ENCODE assay signal across 9 mouse cellular contexts in the genomic region with DNA sequence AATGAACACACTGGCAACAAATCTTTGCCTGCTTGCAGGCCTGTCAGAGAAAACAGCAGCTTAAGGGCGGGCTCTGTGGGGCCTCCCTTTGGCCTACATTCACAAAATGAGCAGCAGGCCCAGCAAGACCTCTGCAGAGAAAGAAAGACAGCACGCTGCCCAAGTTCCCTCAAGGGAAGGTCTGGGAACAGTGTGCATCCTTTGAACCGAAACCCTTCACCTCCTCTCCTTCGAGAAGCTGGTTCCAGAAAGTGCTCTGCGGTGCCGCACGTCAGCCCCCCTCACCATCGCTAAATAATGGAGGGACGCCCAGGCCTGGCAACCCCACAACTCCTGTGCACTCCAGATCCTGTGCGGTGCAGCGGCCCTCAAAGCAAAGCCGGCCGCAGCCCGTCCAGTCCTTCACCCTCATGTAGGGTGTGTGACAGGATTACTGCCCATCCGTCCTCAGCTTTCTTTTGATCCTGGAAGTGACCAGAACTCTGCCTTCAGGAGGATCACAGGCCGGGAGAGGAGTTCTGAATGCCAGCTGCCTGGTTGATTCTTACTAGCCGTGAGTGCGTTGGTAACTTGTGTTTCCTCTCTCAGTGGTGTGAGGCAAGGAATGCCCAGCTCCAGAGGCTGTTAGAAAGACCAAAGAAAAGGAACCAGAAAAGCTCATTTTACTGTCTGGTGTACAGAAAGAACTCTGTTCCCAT. TPM values are rescaled to one million over a fixed set of nuclear protein-coding genes. Genes with fewer than 3 reads are reported as not detected.
DNase-seq lines count a peak whose midpoint lies in the region; ATAC-seq and TF ChIP-seq lines count a peak whose summit lies in the region.
"Had no signal": no experiment of that assay in that cellular context is flagged by ENCODE, and none has a peak within 500 bp of the region (broad histone marks: within the 10 kb centered on the region; RNA-seq: fewer than 3 reads in every experiment).

No protein-coding gene starts in this region.

- no peak; the same call in 1 of the 2 replicates for ATAC-seq in kidney, embryonic 15.5 days (replicated peaks; ENCODE audit: low FRiP score)
- peak; percentile 57; the same call in 1 of the 2 replicates for ATAC-seq in forebrain, embryonic 13.5 days
- ATAC-seq in midbrain, embryonic 13.5 days, result no peak
- ATAC-seq: Patski had no signal

- no peak overlapping the region for H3K4me2 ChIP-seq in kidney, embryonic 15.5 days
- H3K4me2 ChIP-seq in forebrain, embryonic 13.5 days, result no peak overlapping the region
- H3K4me2 ChIP-seq in midbrain, embryonic 13.5 days (replicated peaks), result no peak overlapping the region

- peaks cover 28% of the 10 kb centered on the region for H3K4me1 ChIP-seq in kidney, embryonic 15.5 days
- peaks cover 9% of the 10 kb centered on the region for H3K4me1 ChIP-seq in forebrain, embryonic 13.5 days
- H3K4me1 ChIP-seq in midbrain, embryonic 13.5 days (replicated peaks), result peaks cover 7% of the 10 kb centered on the region; the same call in 1 of the 2 replicates

- H3K27me3 ChIP-seq in kidney, embryonic 15.5 days, result no peaks in the 10 kb centered on the region
- H3K27me3 ChIP-seq in forebrain, embryonic 13.5 days, result no peaks in the 10 kb centered on the region
- H3K27me3 ChIP-seq in midbrain, embryonic 13.5 days, result no peaks in the 10 kb centered on the region
- H3K27me3 ChIP-seq: Patski had no signal

- H3K27ac ChIP-seq in kidney, embryonic 15.5 days, result peak overlapping the region; percentile 9; the same call in 1 of the 2 replicates
- no peak overlapping the region for H3K27ac ChIP-seq in forebrain, embryonic 13.5 days
- H3K27ac ChIP-seq in midbrain, embryonic 13.5 days, result 0 out of 2 replicates have a peak overlapping the region, but pooled peaks have one; percentile 37

- no peak overlapping the region for H3K9ac ChIP-seq in kidney, embryonic 15.5 days
- no peak overlapping the region for H3K9ac ChIP-seq in forebrain, embryonic 13.5 days
- no peak overlapping the region for H3K9ac ChIP-seq in midbrain, embryonic 13.5 days (replicated peaks)

- H3K9me3 ChIP-seq in kidney, embryonic 15.5 days (replicated peaks), result no peaks in the 10 kb centered on the region
- H3K9me3 ChIP-seq in forebrain, embryonic 13.5 days (replicated peaks), result no peaks in the 10 kb centered on the region
- no peaks in the 10 kb centered on the region for H3K9me3 ChIP-seq in midbrain, embryonic 13.5 days

- no peak for TF ChIP-seq CTCF in brain, embryonic 14.5 days (IDR thresholded peaks at IDR 0.05; ENCODE audit: borderline replicate concordance, extremely low read depth, insufficient read depth, insufficient read length)

- no peak for DNase-seq in kidney, adult 9 months
- peak; percentile 27 for DNase-seq in brain, embryonic 14.5 days (ENCODE audit: low read depth)
- no peak for DNase-seq in lung, postnatal 14 days
- no peak for DNase-seq in urinary bladder, postnatal 14 days (ENCODE audit: low spot score)
- DNase-seq in urinary bladder, postnatal 10 days (ENCODE audit: low spot score), result no peak

- TF ChIP-seq POLR2A in brain, embryonic 14.5 days (IDR thresholded peaks at IDR 0.05; ENCODE audit: borderline replicate concordance, extremely low read depth, insufficient read depth, insufficient read length, poor library complexity, severe bottlenecking), result no peak

- no peaks in the 10 kb centered on the region for H3K36me3 ChIP-seq in kidney, embryonic 15.5 days
- H3K36me3 ChIP-seq in forebrain, embryonic 13.5 days (ENCODE audit: poor library complexity, severe bottlenecking), result no peaks in the 10 kb centered on the region
- no peaks in the 10 kb centered on the region for H3K36me3 ChIP-seq in midbrain, embryonic 13.5 days

- 43% methylated on average over 18 of the region's 18 CpGs for WGBS in kidney, embryonic 15.5 days
- 62% methylated on average over 18 of the region's 18 CpGs for WGBS in forebrain, embryonic 13.5 days
- 61% methylated on average over 18 of the region's 18 CpGs for WGBS in midbrain, embryonic 13.5 days

- H3K4me3 ChIP-seq in kidney, embryonic 15.5 days (replicated peaks), result no peak overlapping the region
- H3K4me3 ChIP-seq in forebrain, embryonic 13.5 days, result no peak overlapping the region
- H3K4me3 ChIP-seq in midbrain, embryonic 13.5 days (replicated peaks), result no peak overlapping the region

RNA-seq across cellular contexts. Expression of a gene that starts 11.4 kb away (rescaled TPM):
- 148 and 168 TPM in 2 replicates for polyA plus RNA-seq in kidney, embryonic 15.5 days (2015; fragmentation: Nextera tagmentation; extraction: Ambion mirVana)
- polyA plus RNA-seq in brain, embryonic 14.5 days (2012; rRNA removed), result 88.4 and 93.8 TPM in 2 replicates
- polyA plus RNA-seq in forebrain, embryonic 13.5 days (2015; fragmentation: Nextera tagmentation; extraction: Ambion mirVana), result 120 and 130 TPM in 2 replicates
- polyA plus RNA-seq in midbrain, embryonic 13.5 days (2015; fragmentation: Nextera tagmentation; extraction: Ambion mirVana), result 121 and 129 TPM in 2 replicates
